Mouse (Mus musculus): ENCODE results near the gene Itgb2. TPM values are rescaled to one million over a fixed set of nuclear protein-coding genes. Genes with fewer than 3 reads are reported as not detected.

Gene Itgb2
- polyA plus RNA-seq (2015; fragmentation: Nextera tagmentation; extraction: Ambion mirVana) = 121 and 126 TPM in 2 replicates

DNA sequence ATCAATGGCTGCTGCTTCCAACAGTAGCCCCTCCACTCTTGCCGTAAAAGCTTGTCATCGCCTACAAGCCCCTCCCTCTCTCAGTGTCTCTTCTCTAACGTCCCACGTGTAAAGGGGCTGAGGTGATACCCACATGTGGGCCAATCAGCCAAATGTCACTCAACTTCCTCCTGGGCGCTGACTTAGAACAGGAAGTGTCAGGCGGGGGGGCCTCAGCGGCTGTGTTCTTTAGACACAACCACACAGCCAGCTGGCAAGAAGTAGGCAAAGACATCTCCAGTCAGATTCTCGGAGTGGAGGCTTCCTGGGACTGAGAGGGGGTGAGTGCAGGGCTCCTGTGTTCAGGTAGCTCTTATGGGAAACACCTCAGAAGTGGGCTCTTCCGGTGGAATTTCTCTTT lies at the start of gene Itgb2:
Gene Itgb2, plus strand, starts transcription at position 113 of the 400 bp plus-strand sequence.
- peak; percentile 94 for DNase-seq (ENCODE audit: low spot score)

DNA sequence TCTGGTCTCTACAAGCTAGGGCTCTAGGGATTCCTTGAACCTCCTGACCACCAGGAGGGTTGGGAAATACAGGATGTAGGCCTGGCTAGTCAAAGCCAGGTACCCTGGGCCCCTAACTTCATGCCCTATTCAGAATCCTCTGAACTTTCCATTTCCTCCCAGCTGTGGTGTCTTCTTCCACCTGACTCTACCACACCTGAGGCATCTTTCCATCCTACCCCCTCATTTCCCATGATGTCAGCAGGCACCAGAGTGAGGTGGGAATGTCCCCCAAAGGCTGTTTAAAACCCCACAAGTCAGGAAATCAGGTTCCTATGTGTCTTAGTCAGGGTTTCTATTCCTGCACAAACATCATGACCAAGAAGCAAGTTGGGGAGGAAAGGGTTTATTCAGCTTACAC lies 48.2 kb upstream of the Itgb2 start:
- no peak for DNase-seq (ENCODE audit: low spot score)

DNA sequence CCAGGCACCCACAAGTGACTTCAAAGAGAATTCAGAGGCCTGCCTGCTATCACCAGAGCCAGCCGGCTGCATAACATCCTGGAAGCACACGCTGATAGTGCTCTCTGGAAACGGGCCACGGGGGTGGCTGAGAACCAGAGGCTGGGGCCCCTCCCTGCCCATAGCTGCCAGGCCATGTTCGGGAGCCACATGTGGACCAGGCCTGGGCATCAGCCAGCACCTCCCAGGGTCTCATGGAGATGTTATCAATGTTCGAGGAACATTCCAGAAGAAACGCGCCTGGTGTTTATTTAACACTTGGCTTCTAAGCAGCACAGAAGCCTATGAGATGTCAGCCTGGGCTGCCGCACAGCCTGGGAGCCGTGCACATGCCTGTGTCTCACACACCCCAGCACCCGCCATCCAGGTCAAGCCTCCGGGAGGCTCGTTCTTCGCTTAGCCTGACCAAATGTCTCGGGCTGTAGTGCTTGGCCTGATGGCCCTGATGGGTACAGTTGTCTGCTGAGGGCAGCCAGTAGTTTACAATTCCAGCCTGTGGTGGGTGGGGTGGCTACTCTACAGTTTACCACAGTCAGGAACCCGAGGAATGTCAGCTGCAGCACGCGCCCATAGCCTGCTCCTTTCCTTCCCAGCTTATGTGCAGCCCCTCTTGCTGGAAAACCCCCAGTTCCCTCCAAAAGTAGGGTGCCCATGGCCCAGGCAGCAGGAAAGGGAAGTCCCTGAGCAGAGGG lies 45.7 kb upstream of the Itgb2 start:
- no peak for DNase-seq (ENCODE audit: low spot score)

DNA sequence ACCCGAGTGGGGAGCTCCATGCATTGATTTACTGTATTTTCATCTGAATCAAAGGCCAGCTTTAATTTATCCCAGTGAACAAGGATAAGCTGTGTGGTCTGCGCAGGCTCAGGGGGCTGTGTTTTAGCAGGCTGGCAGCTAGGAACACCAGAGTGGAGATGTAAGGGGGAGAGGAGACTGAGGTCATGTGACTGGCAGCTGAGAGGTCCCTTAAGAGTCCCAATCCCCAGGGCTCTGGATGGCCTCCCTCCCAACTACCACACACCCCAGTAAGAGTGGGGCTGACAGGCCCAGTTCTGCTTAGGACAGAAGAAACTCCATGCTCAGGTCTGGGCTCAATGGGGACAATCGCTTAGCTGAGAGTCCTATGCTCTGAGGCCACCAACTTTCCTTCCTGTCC lies 44.3 kb upstream of the Itgb2 start:
- DNase-seq (ENCODE audit: low spot score) = no peak

DNA sequence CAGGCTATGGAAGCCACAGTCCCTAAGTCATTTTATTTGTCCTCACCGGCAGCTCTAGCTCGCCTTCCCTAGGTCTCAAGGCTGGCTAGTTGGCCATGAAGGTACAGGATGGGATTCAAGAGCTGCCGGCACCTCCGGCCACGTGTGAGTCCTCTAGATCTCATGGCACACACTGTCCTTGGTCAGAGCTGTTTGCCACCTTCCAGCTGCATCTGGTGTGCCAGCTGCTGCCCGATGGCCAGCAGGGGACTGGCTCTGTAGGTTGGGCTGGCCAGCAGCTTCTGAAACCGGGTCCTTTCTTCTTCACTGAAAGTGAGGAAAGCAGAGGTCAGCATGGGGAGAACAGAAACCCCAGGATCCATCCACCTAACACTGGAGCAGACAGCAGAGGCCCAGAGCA lies 41.9 kb upstream of the Itgb2 start:
- DNase-seq (ENCODE audit: low spot score) = no peak

DNA sequence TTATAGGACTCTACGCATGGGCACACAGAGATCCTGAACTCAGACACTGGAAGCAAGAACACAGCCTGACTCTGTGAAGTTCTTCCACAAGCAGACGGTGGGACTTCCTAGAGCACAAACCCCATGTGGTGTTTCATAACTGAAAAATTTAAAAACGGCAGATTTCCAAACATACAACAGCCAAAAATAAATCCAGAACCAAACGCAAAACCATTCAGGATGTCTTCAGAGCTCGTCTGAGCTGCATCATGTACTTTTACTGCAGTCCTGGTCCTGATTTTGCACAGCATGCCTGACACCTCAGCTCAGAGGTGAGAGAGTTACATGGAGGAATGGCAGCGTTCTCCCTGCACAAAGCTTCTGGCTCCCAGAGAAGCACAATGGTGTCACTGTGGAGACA lies 38.5 kb upstream of the Itgb2 start:
- no peak for DNase-seq (ENCODE audit: low spot score)

DNA sequence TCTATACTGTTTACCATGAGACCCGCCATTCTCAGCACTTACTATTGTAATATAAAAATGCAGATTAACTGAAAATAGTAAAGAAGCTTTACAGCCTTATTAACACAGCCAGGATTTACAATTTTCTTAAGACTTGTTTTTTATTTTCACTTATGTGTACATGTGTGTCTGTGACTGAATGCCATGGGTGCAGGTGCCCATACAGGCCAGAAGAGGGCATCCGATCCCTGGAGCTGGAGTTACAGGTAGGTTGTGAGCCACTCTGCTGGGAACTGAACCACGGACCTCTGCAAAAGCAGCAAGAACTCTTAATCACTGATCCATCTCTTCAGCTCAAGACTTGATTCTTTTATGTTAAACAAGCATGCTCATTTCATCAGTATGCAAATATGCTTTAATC lies 37.2 kb upstream of the Itgb2 start:
- no peak for DNase-seq (ENCODE audit: low spot score)

DNA sequence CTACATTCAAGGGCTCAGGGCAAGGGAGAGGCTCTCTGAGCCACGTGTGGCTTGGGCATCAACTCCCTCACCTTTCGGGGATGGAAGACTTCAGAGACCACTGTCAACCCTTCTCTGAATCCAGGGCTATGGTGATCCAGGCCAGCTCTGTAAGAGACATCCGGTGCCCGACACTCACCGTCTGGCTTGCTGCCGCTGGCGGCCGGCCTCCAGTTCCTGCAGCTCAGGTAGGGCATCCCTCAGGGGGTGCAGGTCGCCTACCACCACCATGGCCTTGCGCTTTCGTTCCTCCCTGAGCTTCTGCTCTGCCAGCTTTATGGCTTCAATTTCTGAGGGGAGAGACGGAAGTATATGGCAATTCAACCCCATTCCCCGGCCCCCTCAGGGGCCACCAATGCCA lies 32.9 kb upstream of the Itgb2 start:
- no peak for DNase-seq (ENCODE audit: low spot score)

DNA sequence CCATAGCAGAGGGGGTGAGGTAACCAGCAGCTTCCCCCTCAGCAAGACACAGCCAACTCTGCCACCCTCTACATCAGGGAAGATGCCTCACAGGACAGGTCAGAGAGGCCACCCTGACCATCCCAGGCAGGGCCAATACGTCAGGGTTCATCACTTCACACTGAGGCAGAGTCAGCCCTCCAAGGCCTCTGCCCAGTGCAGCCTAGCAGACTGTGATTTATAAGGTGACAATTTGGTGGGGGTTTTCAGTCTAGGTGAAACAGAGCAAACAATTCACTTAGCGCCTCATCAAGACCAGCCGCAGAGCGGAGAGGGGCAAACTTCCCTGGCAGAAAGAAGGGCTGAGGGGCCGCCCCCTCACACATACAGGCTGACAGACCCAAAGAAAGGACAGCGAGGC lies 31.8 kb upstream of the Itgb2 start:
- no peak for DNase-seq (ENCODE audit: low spot score)

DNA sequence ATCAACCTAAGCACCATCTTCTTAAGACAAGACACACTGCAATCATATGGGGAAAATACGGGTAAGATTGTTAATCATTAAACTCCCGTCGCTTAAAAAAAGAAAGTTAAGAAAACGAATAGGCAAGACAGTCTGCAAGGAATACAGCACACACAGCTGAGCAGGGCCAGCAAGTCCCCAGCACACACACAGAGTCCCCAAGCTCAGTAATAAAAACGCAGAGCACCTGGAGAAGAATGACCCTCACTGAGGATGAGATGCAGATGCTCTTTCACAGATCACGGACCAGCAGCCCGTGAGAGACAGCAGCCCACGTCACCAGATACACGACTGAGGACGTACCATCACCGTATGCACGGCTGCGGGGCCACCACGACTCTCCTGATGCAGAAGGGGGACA lies 29.4 kb upstream of the Itgb2 start:
- DNase-seq (ENCODE audit: low spot score) = no peak

DNA sequence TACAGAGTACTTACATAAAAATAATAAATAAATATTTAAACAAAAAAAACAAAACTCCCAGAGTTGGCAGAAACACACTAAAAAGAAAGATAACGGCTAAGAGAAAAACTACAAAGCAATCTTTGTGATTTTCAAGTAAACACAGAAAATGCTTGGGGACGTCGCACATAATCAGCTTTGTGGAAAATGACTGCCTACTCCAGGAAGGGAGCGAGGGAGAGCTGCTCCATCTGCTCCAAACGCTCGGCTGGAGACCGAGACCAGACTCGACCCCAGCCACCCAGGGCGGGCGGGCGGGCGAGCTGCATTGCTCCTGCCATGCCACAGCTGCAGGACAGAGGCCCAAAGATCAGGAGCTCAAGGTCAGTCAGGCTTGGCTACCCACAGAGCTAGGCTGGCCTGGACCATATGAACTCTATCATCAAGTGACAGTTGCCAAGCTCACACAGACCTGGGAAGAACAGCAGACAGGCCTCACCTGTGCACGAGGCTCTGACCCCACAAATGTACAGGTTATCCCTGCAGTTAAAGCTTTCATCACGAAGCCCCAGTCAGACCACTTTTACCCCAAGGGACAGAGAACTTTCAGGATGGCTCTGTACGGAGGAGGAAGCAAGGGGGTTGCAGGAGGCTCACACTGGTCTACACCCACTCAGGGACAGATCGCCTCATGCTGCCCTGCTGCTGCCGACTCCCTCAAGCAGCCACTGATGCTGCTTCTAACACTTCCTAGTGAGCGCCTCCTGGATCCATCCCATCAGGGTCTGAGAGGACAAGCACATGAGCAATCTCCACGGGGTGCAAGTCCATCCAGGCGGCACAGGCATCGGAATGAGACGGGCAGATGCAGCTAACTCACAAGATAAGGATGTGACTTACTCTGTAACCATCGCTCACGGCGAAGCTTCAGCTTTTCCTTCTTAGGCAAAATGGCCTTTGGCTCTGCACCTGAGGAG lies 26.8 kb upstream of the Itgb2 start:
- DNase-seq (ENCODE audit: low spot score) = no peak

DNA sequence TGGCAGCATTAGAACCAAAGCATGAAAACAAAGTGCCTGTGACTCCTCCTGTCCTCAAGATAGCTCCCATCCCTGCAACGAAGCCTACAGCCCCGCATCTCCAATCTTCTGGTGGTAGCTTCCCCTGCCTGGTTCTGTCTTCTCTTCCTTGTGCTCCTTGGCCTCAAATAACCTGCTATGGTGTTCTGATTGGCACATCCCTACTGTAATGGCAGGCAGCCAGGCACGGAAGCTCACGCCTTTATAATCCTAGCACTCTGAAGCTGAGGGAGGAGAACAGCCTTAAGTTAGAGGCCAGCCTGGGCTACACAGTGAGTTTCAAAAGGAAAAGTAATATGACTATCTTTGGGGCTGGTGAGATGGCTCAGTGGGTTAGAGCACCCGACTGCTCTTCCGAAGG lies 25.9 kb upstream of the Itgb2 start:
- no peak for DNase-seq (ENCODE audit: low spot score)

DNA sequence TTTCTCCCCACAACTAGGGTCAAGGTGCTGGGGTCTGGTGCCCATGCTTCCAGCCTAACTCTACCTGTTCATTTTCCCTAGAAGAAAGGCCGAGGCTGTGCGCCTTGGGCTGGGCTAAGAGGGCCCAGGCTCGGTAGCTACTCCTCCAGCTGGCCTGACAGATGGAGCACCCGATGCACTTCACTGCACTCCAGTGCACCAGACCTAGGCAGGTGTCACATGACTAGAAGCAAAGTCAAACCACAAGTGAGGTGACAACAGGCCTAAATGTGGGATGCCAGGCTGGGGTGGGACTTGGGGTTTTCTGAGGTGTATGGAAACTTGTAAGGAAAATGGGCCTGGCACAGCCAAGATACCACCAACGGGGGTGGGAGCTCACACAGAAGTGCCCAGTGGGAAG lies 23.5 kb upstream of the Itgb2 start:
- DNase-seq (ENCODE audit: low spot score) = no peak

DNA sequence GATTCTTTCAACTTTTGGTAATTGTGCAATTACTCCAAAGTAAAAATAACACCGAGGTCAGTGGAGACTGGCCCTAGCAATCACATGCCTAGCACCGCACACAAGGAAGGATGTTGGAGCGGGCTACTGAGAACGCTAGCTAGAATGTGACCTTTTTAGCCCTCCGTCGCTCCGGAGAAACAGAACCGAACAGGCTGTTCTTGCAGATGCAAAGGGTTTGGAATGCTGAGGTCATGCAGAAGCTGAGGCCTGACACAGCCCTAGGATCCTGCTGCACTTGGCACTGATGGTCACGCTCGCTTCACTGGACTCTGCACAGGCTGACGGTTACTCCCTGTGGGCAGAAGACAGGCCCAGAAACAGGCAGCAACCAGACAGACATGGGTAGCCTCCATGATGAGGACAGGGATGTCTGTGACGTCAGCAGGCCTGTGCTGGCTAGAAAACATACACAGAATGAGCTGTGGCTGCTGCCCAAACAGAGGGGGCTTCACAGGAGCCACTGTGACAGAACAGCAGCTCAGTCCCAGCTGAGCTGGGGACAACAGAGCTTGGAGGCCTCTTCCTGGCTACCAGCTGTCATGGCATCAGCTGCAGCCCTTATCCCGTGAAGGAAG lies 23.0 kb upstream of the Itgb2 start:
- DNase-seq (ENCODE audit: low spot score) = no peak

DNA sequence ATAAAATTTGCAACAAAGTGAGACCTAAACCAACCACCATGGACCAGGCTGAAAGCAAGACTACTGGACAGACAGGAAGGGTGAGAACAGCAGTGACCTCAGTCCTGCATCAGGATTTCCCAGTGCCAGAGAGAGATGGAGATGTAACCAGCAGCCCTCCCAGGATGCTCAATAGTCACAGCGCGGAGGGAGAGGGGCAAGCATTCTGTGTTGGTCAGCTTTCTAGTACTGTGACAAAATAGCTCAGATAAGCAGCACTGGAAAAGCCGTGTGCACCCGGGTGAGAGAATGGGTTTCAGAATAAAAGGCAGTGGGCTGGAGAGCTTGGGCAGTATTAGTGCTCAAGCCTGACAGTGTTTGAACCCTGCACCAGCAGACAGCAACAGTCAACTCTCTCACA lies 22.3 kb upstream of the Itgb2 start:
- no peak for DNase-seq (ENCODE audit: low spot score)

DNA sequence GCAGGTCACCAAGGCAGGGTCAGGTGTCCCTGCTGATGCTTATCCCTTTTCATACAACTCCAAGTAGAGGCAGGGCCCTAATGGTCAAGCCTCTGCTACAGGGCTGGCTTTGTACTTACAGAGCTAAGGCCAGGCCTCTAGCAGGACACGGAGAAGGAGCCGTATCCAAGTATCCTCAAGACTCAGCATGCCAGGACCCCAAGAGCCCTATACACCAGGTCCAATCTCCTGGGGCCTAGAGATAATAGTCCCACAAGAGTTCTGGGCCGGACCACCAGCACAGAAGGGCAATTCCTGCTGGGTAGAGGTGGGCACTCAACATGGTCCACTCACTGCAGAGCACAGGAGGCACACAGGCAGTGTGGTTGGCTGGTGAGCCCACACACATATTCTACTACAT lies 21.3 kb upstream of the Itgb2 start:
- no peak for DNase-seq (ENCODE audit: low spot score)

DNA sequence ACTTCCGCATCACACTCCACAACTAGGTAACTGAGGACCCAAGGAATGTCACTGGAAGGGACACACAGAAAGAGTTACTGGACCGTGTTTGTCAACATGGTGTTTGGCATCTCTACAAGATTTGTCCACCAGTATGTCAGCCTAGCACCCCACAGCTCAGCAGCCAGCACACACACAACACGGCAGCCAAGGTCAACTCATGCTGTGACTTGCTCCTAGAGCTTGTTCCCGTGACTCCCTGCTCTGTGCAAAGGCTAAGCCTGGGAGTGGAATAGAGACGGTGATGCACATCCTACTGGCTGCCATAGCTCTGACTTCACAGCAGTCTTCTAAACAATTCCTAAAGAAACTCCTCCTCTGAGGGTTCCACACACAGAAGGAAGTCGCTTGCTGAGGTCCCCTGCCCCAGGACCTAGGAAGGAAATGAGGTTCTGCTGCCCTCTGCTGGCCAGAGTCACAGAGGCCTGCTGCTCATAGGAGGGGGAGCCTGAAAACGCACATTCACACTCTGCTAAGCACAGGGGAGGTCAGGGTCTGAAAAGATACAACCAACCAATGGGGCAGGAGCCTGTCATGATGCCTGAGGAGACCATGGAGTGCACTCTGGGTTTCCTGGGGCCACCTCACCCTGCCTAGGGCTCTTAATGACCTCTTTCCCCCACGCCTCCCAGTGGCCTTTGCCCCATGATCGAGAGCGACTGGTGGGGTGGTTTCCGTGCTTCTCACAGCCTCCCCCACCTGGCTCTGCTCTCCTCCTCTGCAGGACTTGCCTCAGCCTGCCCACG lies 20.5 kb upstream of the Itgb2 start:
- DNase-seq (ENCODE audit: low spot score) = peak; percentile 84

DNA sequence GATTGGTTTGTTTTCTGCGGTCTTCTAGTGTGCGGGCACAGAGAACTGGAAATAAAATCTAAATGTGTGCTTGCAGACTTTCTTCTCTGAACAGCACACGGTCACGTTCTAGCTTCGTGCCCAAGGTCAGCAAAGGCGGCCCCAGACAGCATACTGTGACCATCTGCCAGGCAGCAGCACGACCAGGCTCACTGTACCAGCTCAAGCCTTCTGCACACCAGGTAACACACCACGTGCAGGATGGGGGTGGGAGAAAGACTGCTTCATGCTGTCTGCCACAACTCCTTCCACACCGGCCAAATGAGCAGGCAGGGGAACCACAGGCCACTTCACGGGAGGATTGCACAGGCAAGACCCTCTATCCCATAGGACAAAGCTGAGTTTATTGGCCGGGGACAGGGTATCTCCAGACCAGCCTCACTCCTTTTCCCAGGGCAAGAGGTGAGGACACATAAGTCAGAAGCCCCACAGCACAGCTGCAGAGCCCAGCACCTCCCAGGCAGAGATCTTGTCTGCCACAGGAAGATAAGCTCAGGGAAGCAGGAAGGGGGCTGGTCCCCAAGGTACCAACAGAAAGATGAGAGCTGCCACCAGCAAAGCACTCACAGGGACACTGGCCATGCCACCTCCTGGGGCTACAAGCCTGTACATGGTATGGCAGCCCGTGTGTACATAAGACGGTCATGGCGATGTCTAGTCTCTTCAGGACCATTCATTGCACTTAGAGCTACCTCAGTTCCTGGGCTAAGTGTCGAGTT lies 19.6 kb upstream of the Itgb2 start:
- no peak for DNase-seq (ENCODE audit: low spot score)

DNA sequence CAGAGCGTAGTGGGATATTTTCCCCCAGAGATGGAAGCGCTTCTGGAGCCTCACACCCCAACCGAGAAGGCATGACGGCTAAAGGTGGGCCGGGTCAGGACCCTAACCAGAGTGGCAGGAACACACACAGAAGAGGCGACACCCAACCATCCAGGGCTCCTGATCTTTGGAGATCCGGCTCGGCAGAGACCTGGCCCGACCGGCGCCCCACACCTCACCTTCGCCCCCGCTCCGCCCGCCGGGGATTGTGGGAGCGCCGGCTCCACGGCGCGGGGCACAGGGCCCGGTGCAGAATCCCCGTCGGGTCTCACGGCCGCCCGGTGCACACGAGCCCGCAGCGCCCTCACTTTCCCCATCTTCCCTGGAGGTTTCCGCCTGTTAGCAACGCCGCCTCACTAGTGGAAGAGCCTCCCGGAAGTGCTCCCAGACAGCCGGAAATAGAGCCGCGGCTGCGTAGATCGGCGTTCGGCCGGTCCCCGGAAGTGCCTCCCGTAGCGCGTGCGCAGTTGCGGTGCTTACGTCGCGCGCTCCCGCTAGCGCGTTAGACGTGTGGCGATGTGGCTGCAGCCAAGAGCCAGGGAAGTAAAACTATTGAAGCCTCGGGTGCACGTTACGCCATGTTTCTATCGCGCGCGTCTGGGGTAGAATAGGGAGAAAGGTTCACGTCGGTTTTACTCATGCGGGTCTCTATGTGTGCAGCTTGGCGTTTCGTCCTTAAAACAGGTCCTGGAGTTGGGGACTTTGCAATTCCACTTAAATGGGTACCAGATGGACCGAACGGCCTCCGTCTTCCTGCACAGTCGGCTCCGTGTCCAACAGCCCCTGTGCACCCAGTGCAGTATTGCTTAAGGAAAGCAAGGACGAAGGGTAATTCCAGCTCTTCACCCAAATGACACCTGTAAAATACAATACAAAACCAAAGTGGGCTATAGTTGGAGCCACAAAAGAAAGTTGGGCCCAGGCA lies 14.4 kb upstream of the Itgb2 start, which contains the start of gene Fam207a:
Gene Fam207a, minus strand, starts transcription at position 401 of the 964 bp plus-strand sequence.
- peak; percentile 98 for DNase-seq (ENCODE audit: low spot score)

Data from thymus, postnatal 0 days (tissue).